20 mouse cellular contexts compared by ENCODE assay signal in the genomic region with DNA sequence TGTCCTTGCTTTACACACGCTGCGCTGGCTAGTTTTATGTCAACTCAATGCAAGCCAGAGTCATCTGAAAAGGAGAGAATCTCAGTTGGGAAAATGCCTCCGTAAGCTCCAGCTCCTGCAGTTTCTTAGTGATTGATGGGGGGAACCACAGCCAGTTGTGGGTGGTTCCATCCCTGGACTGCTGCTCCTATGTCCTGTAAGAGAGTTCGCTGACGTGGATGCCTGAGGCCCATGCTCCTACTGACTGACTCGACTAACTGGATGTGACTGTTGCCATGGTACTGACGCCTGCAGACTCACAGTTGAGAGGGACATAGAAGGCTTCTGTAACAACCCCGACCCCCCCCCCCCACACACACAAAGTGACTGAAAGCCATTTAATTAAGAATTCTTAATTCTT. TPM values are rescaled to one million over a fixed set of nuclear protein-coding genes. Genes with fewer than 3 reads are reported as not detected.
DNase-seq lines count a peak whose midpoint lies in the region; ATAC-seq and TF ChIP-seq lines count a peak whose summit lies in the region.
"Had no signal": no experiment of that assay in that cellular context is flagged by ENCODE, and none has a peak within 500 bp of the region (broad histone marks: within the 10 kb centered on the region; RNA-seq: fewer than 3 reads in every experiment).

No protein-coding gene starts in this region.

- peaks cover 11% of the 10 kb centered on the region for H3K36me3 ChIP-seq in embryonic facial prominence, embryonic 11.5 days (replicated peaks; ENCODE audit: control insufficient read depth, insufficient read depth, low read depth, low read length)
- H3K36me3 ChIP-seq in embryonic facial prominence, embryonic 10.5 days (replicated peaks), result peaks cover 89% of the 10 kb centered on the region
- peaks cover 14% of the 10 kb centered on the region; the same call in 1 of the 2 replicates for H3K36me3 ChIP-seq in lung, embryonic 16.5 days (ENCODE audit: control insufficient read depth, insufficient read depth, low read length)
- peaks cover 18% of the 10 kb centered on the region for H3K36me3 ChIP-seq in kidney, postnatal 0 days (ENCODE audit: insufficient read depth, low read length)

- ATAC-seq in embryonic facial prominence, embryonic 11.5 days (replicated peaks; ENCODE audit: insufficient number of reproducible peaks, low FRiP score, low TSS enrichment, low read depth), result 0 out of 2 replicates have a peak, but pooled peaks have one; percentile 74
- ATAC-seq in lung, embryonic 16.5 days (ENCODE audit: low read depth), result 0 out of 2 replicates have a peak, but pooled peaks have one; percentile 18
- ATAC-seq in kidney, postnatal 0 days (replicated peaks; ENCODE audit: low FRiP score, low read depth), result peak; percentile 30; the same call in 1 of the 2 replicates
- ATAC-seq: forebrain, embryonic 16.5 days; inflammation-experienced regulatory T-cells, adult 6 months had no signal

- DNase-seq in embryonic facial prominence, embryonic 11.5 days (ENCODE audit: low spot score), result no peak
- DNase-seq in embryonic facial prominence, embryonic 10.5 days (ENCODE audit: low spot score), result no peak
- no peak for DNase-seq in lung, postnatal 14 days
- DNase-seq in kidney, postnatal 0 days (ENCODE audit: low spot score), result peak; percentile 46
- no peak for DNase-seq in embryo, embryonic 10.5 days (ENCODE audit: low spot score)
- no peak for DNase-seq in neural tube, embryonic 10.5 days (ENCODE audit: extremely low spot score, low spot score)
- DNase-seq: adrenal gland, postnatal 25 days; heart, adult 11 months; heart, postnatal 4 days; liver, embryonic 13.5 days; right cerebral cortex, postnatal 25 days; thymus, postnatal 36 days had no signal

- no peak overlapping the region for H3K4me2 ChIP-seq in embryonic facial prominence, embryonic 11.5 days (ENCODE audit: low read depth, low read length)
- H3K4me2 ChIP-seq in lung, embryonic 16.5 days (ENCODE audit: low read depth, low read length), result no peak overlapping the region
- no peak overlapping the region for H3K4me2 ChIP-seq in kidney, postnatal 0 days (ENCODE audit: low read length)
- H3K4me2 ChIP-seq: limb, embryonic 12.5 days; liver, embryonic 13.5 days; neural tube, embryonic 13.5 days had no signal

- H3K27me3 ChIP-seq in embryonic facial prominence, embryonic 11.5 days (ENCODE audit: control insufficient read depth, insufficient read depth, low read length), result no peaks in the 10 kb centered on the region
- no peaks in the 10 kb centered on the region for H3K27me3 ChIP-seq in embryonic facial prominence, embryonic 10.5 days (replicated peaks; ENCODE audit: low read depth, poor library complexity, severe bottlenecking)
- H3K27me3 ChIP-seq in lung, embryonic 16.5 days (ENCODE audit: control insufficient read depth, insufficient read depth, low read depth, low read length), result no peaks in the 10 kb centered on the region
- no peaks in the 10 kb centered on the region for H3K27me3 ChIP-seq in kidney, postnatal 0 days (ENCODE audit: insufficient read depth, low read length)
- H3K27me3 ChIP-seq: CH12.LX; limb, embryonic 12.5 days; liver, embryonic 13.5 days; megakaryocyte, embryonic 14.5 days; neural tube, embryonic 13.5 days had no signal

- no peak overlapping the region for H3K9ac ChIP-seq in embryonic facial prominence, embryonic 11.5 days (replicated peaks; ENCODE audit: low read length)
- no peak overlapping the region for H3K9ac ChIP-seq in lung, embryonic 16.5 days (ENCODE audit: low read length)
- no peak overlapping the region for H3K9ac ChIP-seq in kidney, postnatal 0 days (ENCODE audit: low read depth, low read length)
- H3K9ac ChIP-seq: limb, embryonic 12.5 days; liver, embryonic 13.5 days; neural tube, embryonic 13.5 days had no signal

- no peaks in the 10 kb centered on the region for H3K9me3 ChIP-seq in embryonic facial prominence, embryonic 11.5 days (replicated peaks; ENCODE audit: control insufficient read depth, low read length)
- H3K9me3 ChIP-seq in embryonic facial prominence, embryonic 10.5 days, result no peaks in the 10 kb centered on the region
- H3K9me3 ChIP-seq in lung, embryonic 16.5 days (ENCODE audit: control insufficient read depth, low read length), result no peaks in the 10 kb centered on the region
- H3K9me3 ChIP-seq in kidney, postnatal 0 days (replicated peaks; ENCODE audit: low read length), result no peaks in the 10 kb centered on the region
- H3K9me3 ChIP-seq: limb, embryonic 12.5 days; liver, embryonic 13.5 days; megakaryocyte, embryonic 14.5 days; neural tube, embryonic 13.5 days had no signal

- no peaks in the 10 kb centered on the region for H3K4me1 ChIP-seq in embryonic facial prominence, embryonic 11.5 days (ENCODE audit: control insufficient read depth, insufficient read depth, low read length)
- peaks cover 2% of the 10 kb centered on the region for H3K4me1 ChIP-seq in embryonic facial prominence, embryonic 10.5 days
- peaks cover 4% of the 10 kb centered on the region for H3K4me1 ChIP-seq in lung, embryonic 16.5 days (replicated peaks; ENCODE audit: control insufficient read depth, insufficient read depth, low read length)
- H3K4me1 ChIP-seq in kidney, postnatal 0 days (replicated peaks; ENCODE audit: insufficient read depth, low read length), result no peaks in the 10 kb centered on the region

- no peak overlapping the region for H3K27ac ChIP-seq in embryonic facial prominence, embryonic 11.5 days (replicated peaks; ENCODE audit: low read depth, low read length)
- H3K27ac ChIP-seq in embryonic facial prominence, embryonic 10.5 days (replicated peaks), result no peak overlapping the region
- H3K27ac ChIP-seq in lung, embryonic 16.5 days (ENCODE audit: low read length), result no peak overlapping the region
- H3K27ac ChIP-seq in kidney, postnatal 0 days, result no peak overlapping the region
- H3K27ac ChIP-seq: limb, embryonic 12.5 days; liver, embryonic 13.5 days; neural tube, embryonic 13.5 days; stomach, postnatal 0 days had no signal

- TF ChIP-seq CTCF in kidney, postnatal 0 days (IDR thresholded peaks at IDR 0.05; ENCODE audit: low read depth), result no peak

- no peak overlapping the region for H3K4me3 ChIP-seq in embryonic facial prominence, embryonic 11.5 days (ENCODE audit: low read depth, low read length)
- no peak overlapping the region for H3K4me3 ChIP-seq in embryonic facial prominence, embryonic 10.5 days
- H3K4me3 ChIP-seq in lung, embryonic 16.5 days (ENCODE audit: low read length), result no peak overlapping the region
- no peak overlapping the region for H3K4me3 ChIP-seq in kidney, postnatal 0 days (replicated peaks; ENCODE audit: low read depth, low read length)
- H3K4me3 ChIP-seq: limb, embryonic 12.5 days; liver, embryonic 13.5 days; megakaryocyte, embryonic 14.5 days; neural tube, embryonic 13.5 days had no signal

- WGBS in embryonic facial prominence, embryonic 11.5 days, result 71% methylated on average over 8 of the region's 8 CpGs
- WGBS in embryonic facial prominence, embryonic 10.5 days, result 71% methylated on average over 8 of the region's 8 CpGs
- WGBS in lung, embryonic 16.5 days, result 60% methylated on average over 8 of the region's 8 CpGs
- 53% methylated on average over 8 of the region's 8 CpGs for WGBS in kidney, postnatal 0 days

RNA-seq across cellular contexts. Expression of a gene that starts 11.2 kb away (rescaled TPM):
- polyA plus RNA-seq in embryonic facial prominence, embryonic 11.5 days (2014; fragmentation: Nextera tagmentation; extraction: Ambion mirVana), result 60.4 and 65.6 TPM in 2 replicates
- 69.5 and 71.6 TPM in 2 replicates for polyA plus RNA-seq in embryonic facial prominence, embryonic 10.5 days (2016; fragmentation: Nextera tagmentation; extraction: Ambion mirVana)
- polyA plus RNA-seq in lung, embryonic 16.5 days (2015; fragmentation: Nextera tagmentation; extraction: Ambion mirVana), result 57.6 and 62.5 TPM in 2 replicates
- 55.9 and 57.8 TPM in 2 replicates for polyA plus RNA-seq in kidney, postnatal 0 days (2015; fragmentation: Nextera tagmentation; extraction: Ambion mirVana)

RNA-seq across cellular contexts. Expression of a gene that starts 37.5 kb away (rescaled TPM):
- 30.7 and 33.7 TPM in 2 replicates for polyA plus RNA-seq in embryonic facial prominence, embryonic 11.5 days (2014; fragmentation: Nextera tagmentation; extraction: Ambion mirVana)
- 30.0 and 30.5 TPM in 2 replicates for polyA plus RNA-seq in embryonic facial prominence, embryonic 10.5 days (2016; fragmentation: Nextera tagmentation; extraction: Ambion mirVana)
- polyA plus RNA-seq in lung, embryonic 16.5 days (2015; fragmentation: Nextera tagmentation; extraction: Ambion mirVana), result 38.7 and 42.0 TPM in 2 replicates
- 34.8 and 36.4 TPM in 2 replicates for polyA plus RNA-seq in kidney, postnatal 0 days (2015; fragmentation: Nextera tagmentation; extraction: Ambion mirVana)

RNA-seq across cellular contexts. Expression of a gene that starts 46.6 kb away (rescaled TPM):
- 17.8 and 19.3 TPM in 2 replicates for polyA plus RNA-seq in embryonic facial prominence, embryonic 11.5 days (2014; fragmentation: Nextera tagmentation; extraction: Ambion mirVana)
- polyA plus RNA-seq in embryonic facial prominence, embryonic 10.5 days (2016; fragmentation: Nextera tagmentation; extraction: Ambion mirVana), result 17.6 and 19.9 TPM in 2 replicates
- polyA plus RNA-seq in lung, embryonic 16.5 days (2015; fragmentation: Nextera tagmentation; extraction: Ambion mirVana), result 19.9 and 21.6 TPM in 2 replicates
- polyA plus RNA-seq in kidney, postnatal 0 days (2015; fragmentation: Nextera tagmentation; extraction: Ambion mirVana), result 20.7 and 21.1 TPM in 2 replicates

RNA-seq across cellular contexts. Expression of a gene that starts 56.4 kb away (rescaled TPM):
- 59.1 and 63.0 TPM in 2 replicates for polyA plus RNA-seq in embryonic facial prominence, embryonic 11.5 days (2014; fragmentation: Nextera tagmentation; extraction: Ambion mirVana)
- 98.3 and 109 TPM in 2 replicates for polyA plus RNA-seq in embryonic facial prominence, embryonic 10.5 days (2016; fragmentation: Nextera tagmentation; extraction: Ambion mirVana)
- polyA plus RNA-seq in lung, embryonic 16.5 days (2015; fragmentation: Nextera tagmentation; extraction: Ambion mirVana), result 46.8 and 47.1 TPM in 2 replicates
- polyA plus RNA-seq in kidney, postnatal 0 days (2015; fragmentation: Nextera tagmentation; extraction: Ambion mirVana), result 53.5 and 56.9 TPM in 2 replicates

Comparison
In these comparisons a context has a peak if more than half of its experiments do, and no peak if none do; other contexts are left out.
1. ATAC-seq: peak in every context shown above with its lines; median percentile 74 in embryonic facial prominence, embryonic 11.5 days; 30 in kidney, postnatal 0 days; 18 in lung, embryonic 16.5 days.